Mouse (Mus musculus) heart, adult 2 months (tissue): Measurements from ENCODE around the gene Ryr3.

Experiments
- CTCF ChIP-seq: fragments of 200-600 bp; IDR thresholded peaks from 2 replicates; pipeline ENCODE4 v1.8.1; 2022; ENCODE audit warnings: antibody characterized with exemption, mild to moderate bottlenecking, moderate library complexity
- EP300 ChIP-seq: fragments of 200-500 bp; IDR thresholded peaks from 2 replicates; pipeline ENCODE4 v1.6.1; 2011; ENCODE audit warnings: low read depth, low read length, control low read depth; ENCODE audit not compliant: insufficient read depth
- POLR2A ChIP-seq: fragments of 200-500 bp; IDR thresholded peaks from 2 replicates; pipeline ENCODE4 v1.6.1; 2011; ENCODE audit warnings: mild to moderate bottlenecking, low read depth, low read length, control low read depth; ENCODE audit not compliant: insufficient read depth

DNA sequence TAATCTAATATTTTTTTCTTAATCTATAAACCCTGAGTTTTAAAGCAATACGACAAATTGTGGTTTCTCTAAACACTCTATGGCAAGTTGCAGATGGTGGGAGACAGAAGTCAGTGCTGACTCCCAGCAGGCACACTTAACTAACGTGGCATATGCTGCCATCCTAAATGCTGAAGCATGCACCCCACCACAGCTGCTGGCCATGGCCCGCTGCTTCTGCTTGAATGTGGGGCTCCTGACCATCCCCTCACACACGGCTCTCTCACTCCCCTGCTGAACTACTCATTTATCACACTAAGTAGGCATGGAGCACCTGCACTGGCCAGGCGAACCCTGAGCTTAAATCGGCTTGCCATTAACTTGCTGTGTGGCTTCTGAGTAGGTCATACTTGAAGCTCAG lies 29.7 kb downstream of the Ryr3 start:
- TF ChIP-seq POLR2A (no peak), CTCF (no peak), EP300 (no peak)
